Mouse (Mus musculus) heart, postnatal 0 days (tissue): ENCODE measurements at regions not wholly inside any gene's neighbourhood (a gene's known extent, or its start where the extent isn't known, plus 50 kb on each side); places are given as distances from the start of the nearest gene placed in this dataset.

ENCODE experiments used
- CTCF ChIP-seq: IDR thresholded peaks from 2 replicates; pipeline ENCODE4 v1.5.1; 2016; ENCODE audit warnings: antibody characterized with exemption, control low read depth, low read depth
- EP300 ChIP-seq: IDR thresholded peaks from 2 replicates; pipeline ENCODE4 v1.6.1; 2016; ENCODE audit warnings: antibody characterized with exemption, low read depth

GRCm38 (mm10) chrX:23565581-23565980, 127.3 kb upstream of the Wdr44 start:
- TF ChIP-seq CTCF (peak; percentile 58), EP300 (no peak)
